Mouse (Mus musculus) embryonic facial prominence, embryonic 15.5 days (tissue): ENCODE data around the gene Tas1r3. TPM values are rescaled to one million over a fixed set of nuclear protein-coding genes. Genes with fewer than 3 reads are reported as not detected.

Experiments used
- ATAC-seq: fragments of 200-750 bp; cut with Nextera tagmentation; 2 replicates; pipeline ENCODE4 v1.8.0; 2017; ENCODE audit warnings: low read depth, moderate TSS enrichment; ENCODE audit not compliant: insufficient number of reproducible peaks, low FRiP score, low TSS enrichment
- H3K27ac ChIP-seq: fragments of 300-500 bp; sonication (generic); replicated peaks from 2 replicates; pipeline ENCODE4 v1.5.1; 2015; ENCODE audit warnings: mild to moderate bottlenecking, inconsistent platforms
- H3K27me3 ChIP-seq: fragments of 300-500 bp; sonication (generic); 2 replicates; pipeline ENCODE4 v1.6.1; 2015; ENCODE audit warnings: inconsistent platforms
- H3K36me3 ChIP-seq: fragments of 300-500 bp; sonication (generic); 2 replicates; pipeline ENCODE4 v1.6.1; 2015; ENCODE audit warnings: mild to moderate bottlenecking, inconsistent platforms
- H3K4me1 ChIP-seq: fragments of 300-500 bp; sonication (generic); 2 replicates; pipeline ENCODE4 v1.6.1; 2015; ENCODE audit warnings: inconsistent platforms
- H3K4me2 ChIP-seq: fragments of 300-500 bp; sonication (generic); replicated peaks from 2 replicates; pipeline ENCODE4 v1.6.1; 2015; ENCODE audit warnings: mild to moderate bottlenecking, inconsistent platforms
- H3K4me3 ChIP-seq: fragments of 300-500 bp; sonication (generic); replicated peaks from 2 replicates; pipeline ENCODE4 v1.5.1; 2015; ENCODE audit warnings: mild to moderate bottlenecking, inconsistent platforms
- H3K9ac ChIP-seq: fragments of 300-500 bp; sonication (generic); 2 replicates; pipeline ENCODE4 v1.6.1; 2015; ENCODE audit warnings: inconsistent platforms
- H3K9me3 ChIP-seq: fragments of 300-500 bp; sonication (generic); replicated peaks from 2 replicates; pipeline ENCODE4 v1.6.1; 2016; ENCODE audit warnings: inconsistent platforms
- WGBS: fragments of 180-500 bp; shearing (Covaris S2); methylation state at CpG from one replicate; pipeline ENCODE4 v1.1.7; 2015; 5-methylcytosine and 5-hydroxymethylcytosine counted together
- polyA plus RNA-seq: library from polyadenylated mRNA; unstranded; fragments of >200 nt; fragmentation: Nextera tagmentation; extraction: Ambion mirVana; gene quantifications from 2 replicates; pipeline ENCODE4 v1.2.1, GENCODE M21; 2015

Gene Tas1r3
- polyA plus RNA-seq, 1 experiment from 2014 or later: 0.48 TPM

DNA sequence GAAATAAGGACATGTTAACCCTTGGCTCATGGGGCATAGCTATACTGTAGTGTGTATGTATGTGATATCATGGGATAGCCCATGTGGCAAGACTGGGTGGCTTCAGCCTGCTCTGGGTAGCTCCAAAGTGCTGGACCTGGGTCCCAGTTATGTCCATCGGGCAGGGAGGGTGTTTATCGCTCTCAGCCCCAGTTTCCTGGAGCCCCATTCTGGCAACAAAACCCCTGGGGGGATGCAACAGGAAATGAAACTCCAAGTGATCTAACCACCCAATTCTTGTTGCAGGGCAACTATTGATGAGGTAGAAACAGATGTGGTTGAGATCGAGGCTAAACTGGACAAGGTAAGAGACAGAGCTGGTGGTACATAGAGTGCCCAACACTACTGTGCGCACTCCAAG, 32.7 kb upstream of the Tas1r3 start:
- H3K27me3 ChIP-seq: no peaks in the 10 kb centered on the region
- H3K36me3 ChIP-seq: peaks cover 45% of the 10 kb centered on the region
- H3K4me1 ChIP-seq: peaks cover 33% of the 10 kb centered on the region
- WGBS: 87% methylated on average over 4 of the region's 4 CpGs
- no peaks in the 10 kb centered on the region for H3K9me3 ChIP-seq
- no peak overlapping the region for H3K9ac ChIP-seq
- no peak overlapping the region for H3K27ac ChIP-seq
- no peak overlapping the region for H3K4me3 ChIP-seq
- H3K4me2 ChIP-seq: no peak overlapping the region
- no peak for ATAC-seq

DNA sequence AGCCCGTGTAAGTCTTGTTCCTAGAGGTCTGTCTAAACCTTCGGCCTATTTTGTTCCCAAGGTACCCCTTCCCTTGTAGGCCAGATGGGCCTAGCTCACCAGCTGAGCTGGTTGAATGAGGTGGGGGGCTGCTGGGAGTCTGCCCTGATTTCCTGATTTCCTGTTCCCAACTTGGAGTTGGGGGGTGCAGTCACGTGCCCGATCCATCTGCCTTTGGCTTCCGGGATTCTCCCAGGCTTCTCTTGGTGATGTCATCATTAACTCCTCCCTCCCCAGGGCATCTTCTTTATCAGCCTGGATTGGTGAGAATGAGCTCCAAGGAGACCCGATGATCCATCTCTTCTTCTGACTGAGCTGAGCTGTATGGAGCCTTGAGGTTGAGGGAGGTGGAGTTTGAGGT, 32.1 kb upstream of the Tas1r3 start:
- Histone ChIP-seq H3K36me3 (peaks cover 39% of the 10 kb centered on the region), H3K4me2 (peak overlapping the region; percentile 94)

DNA sequence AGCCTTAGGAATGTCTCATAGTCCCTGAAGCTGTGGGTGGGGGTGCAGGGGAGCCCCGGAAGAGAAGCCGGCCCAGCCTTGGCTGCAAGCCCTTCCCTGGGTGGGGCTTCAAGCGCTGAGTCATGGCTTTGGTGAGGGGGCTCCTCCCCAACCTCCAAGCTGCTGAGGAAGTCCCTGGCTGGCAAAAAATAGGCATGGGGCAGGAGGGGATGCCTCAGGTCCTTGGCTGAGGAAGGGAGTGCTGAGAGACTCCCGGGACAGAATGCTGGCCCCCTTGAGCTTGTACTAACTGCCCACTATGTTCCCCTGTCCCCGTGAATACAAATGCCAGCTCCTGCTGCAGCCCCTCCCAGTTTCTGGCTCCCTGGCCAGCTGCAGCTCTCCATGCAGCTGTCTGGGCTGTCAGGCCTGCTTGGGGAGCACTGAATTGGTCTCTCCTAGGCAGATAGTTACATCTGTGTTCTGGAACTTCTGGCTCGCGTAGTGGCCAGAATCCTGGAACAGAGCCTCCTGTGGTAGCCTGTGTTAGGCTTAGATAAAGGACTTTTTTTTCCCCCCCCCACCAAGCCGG, 31.2 kb upstream of the Tas1r3 start:
- Histone ChIP-seq H3K4me1 (peaks cover 43% of the 10 kb centered on the region), H3K27me3 (no peaks in the 10 kb centered on the region), H3K9me3 (no peaks in the 10 kb centered on the region), H3K27ac (peak overlapping the region; percentile 58), H3K36me3 (peaks cover 34% of the 10 kb centered on the region), H3K9ac (peak overlapping the region; percentile 3; the same call in 1 of the 2 replicates), H3K4me2 (peak overlapping the region; percentile 94), H3K4me3 (peak overlapping the region; percentile 90)
- 17% methylated on average over 8 of the region's 8 CpGs for WGBS
- no peak for ATAC-seq

More for the DNA sequence above, 32.1 kb upstream of the Tas1r3 start:
- Histone ChIP-seq H3K4me3 (no peak overlapping the region), H3K4me1 (peaks cover 39% of the 10 kb centered on the region), H3K9ac (no peak overlapping the region), H3K9me3 (no peaks in the 10 kb centered on the region), H3K27me3 (no peaks in the 10 kb centered on the region), H3K27ac (peak overlapping the region; percentile 58; the same call in 1 of the 2 replicates)
- no peak for ATAC-seq
- 32% methylated on average over 6 of the region's 6 CpGs for WGBS

DNA sequence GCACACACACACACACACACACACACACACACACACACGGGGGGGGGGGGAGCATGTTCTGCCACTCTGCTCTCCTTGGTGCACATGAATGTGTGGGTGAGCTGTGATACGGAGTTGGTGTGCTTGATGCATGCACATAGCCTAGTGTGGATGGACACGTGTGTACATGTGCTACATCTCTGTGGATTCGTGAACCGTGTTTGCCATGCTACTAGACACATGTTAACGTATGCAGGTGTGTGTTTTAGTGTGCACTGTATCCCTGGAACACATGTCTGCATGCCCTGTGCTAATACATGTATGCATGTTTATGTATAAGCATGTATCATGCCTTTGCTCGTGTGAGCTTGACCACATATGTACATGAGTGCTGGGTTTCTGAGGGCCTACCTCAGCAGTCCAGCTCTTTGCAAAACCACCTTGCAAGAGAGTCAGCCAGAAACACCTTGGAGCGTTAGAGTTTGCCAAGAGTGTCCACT, 30.1 kb upstream of the Tas1r3 start:
- peak overlapping the region; percentile 90 for H3K4me3 ChIP-seq
- no peak overlapping the region for H3K9ac ChIP-seq
- peaks cover 34% of the 10 kb centered on the region for H3K36me3 ChIP-seq
- ATAC-seq: no peak
- peaks cover 43% of the 10 kb centered on the region for H3K4me1 ChIP-seq
- no peak overlapping the region for H3K27ac ChIP-seq
- H3K9me3 ChIP-seq: no peaks in the 10 kb centered on the region
- peak overlapping the region; percentile 94 for H3K4me2 ChIP-seq
- H3K27me3 ChIP-seq: no peaks in the 10 kb centered on the region
- WGBS: 61% methylated on average over 8 of the region's 8 CpGs

DNA sequence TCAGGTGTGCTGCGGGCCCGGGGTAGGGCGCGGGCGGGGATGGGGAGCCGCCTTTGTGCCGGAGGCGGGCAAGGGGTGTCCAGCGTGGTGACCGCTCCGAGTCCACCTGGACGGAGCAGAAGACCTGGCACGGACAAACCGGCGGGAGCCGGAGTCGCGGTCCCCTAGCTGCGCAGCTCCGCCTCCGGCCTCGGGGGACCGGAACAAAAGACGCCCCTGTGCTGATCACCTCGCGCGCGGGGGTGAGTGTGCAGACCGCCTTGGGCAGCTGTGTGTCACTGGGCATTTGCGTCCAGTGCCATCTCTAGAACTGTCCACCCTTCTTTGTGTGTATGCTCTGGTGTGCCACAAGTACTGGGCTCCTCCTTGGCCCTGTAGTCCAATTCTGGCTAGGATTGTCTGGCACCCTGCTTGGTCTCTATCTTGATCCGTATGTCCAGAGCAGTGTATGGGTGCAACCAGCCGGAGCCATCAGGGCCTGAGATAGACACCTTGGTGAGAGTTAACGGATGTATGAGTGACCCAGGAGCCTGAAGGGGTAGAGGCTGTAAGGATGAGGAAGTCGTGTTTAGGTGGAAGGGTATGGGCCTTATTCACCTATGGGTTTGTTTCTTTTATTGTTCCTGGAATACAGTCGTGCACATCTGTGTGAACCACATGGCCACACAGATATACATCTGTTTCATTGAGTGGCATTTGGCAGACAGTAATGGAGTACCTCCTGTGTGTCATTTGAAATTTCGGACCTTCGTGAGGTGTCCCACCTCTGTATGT, 29.5 kb upstream of the Tas1r3 start:
- no peaks in the 10 kb centered on the region for H3K9me3 ChIP-seq
- peaks cover 43% of the 10 kb centered on the region for H3K4me1 ChIP-seq
- H3K27me3 ChIP-seq: no peaks in the 10 kb centered on the region
- H3K36me3 ChIP-seq: peaks cover 36% of the 10 kb centered on the region
- peak overlapping the region; percentile 98 for H3K27ac ChIP-seq
- peak; percentile 3; the same call in 1 of the 2 replicates for ATAC-seq
- WGBS: 4% methylated on average over 37 of the region's 37 CpGs
- H3K4me3 ChIP-seq: peak overlapping the region; percentile 90
- H3K9ac ChIP-seq: peak overlapping the region; percentile 95
- peak overlapping the region; percentile 94 for H3K4me2 ChIP-seq

DNA sequence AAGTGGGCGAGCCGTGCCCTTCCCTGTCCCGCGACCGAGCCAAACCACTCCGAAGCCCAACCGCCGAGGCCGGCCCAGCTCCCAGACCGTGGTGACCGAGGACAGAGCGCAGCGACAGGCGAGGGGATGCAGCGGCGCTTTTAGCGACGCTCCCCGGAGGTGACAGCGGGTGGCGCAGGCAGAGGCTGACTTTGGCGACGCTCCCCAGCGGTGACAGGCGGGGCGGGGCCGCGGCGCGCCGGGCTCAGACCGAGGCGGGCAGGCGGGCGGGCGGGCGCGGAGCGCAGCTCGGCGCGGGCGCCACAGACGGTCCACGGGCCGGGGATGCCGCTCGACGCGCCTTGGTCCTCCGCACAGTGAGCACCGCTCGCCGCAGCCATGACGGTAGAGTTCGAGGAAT, 28.9 kb upstream of the Tas1r3 start:
- peak overlapping the region; percentile 94 for H3K4me2 ChIP-seq
- ATAC-seq: peak; percentile 91
- no peaks in the 10 kb centered on the region for H3K9me3 ChIP-seq
- no peaks in the 10 kb centered on the region for H3K27me3 ChIP-seq
- H3K4me3 ChIP-seq: peak overlapping the region; percentile 90
- H3K27ac ChIP-seq: peak overlapping the region; percentile 98
- H3K36me3 ChIP-seq: peaks cover 41% of the 10 kb centered on the region
- under 1% methylated on average over 56 of the region's 56 CpGs for WGBS
- peaks cover 43% of the 10 kb centered on the region for H3K4me1 ChIP-seq
- peak overlapping the region; percentile 95 for H3K9ac ChIP-seq

DNA sequence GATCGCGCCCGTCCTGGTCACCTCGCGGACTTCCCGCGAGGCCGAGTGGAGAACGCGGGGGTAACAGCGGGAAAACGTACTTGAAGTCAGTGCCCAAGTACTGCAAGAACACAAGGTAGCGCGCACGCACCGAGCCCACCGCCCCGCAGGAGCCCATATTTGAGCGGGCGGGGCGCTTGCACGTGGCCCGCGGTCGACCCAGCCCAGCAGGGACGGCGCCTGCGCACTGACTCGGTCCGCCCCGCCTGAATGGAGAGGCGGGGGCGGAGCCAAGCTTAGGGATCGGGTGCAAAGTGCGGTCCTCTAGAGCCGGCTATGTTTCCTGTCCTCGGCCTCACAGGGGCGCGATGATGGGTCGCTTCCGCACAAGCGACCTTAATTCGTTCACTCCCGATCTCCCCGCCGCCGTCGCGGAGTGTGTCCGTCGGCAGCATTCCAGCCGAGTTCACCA, 28.4 kb upstream of the Tas1r3 start, which contains the start of the genes Pusl1 and Acap3:
Gene Pusl1 (minus strand): TSS at position 231 of the 451 bp plus-strand sequence.
Gene Acap3 (plus strand): TSS at position 272 of the 451 bp plus-strand sequence.
- Histone ChIP-seq H3K36me3 (peaks cover 41% of the 10 kb centered on the region), H3K4me1 (peaks cover 43% of the 10 kb centered on the region), H3K4me2 (peak within 1 kb of the TSS; percentile 94), H3K9me3 (no peaks in the 10 kb centered on the region), H3K27ac (peak within 1 kb of the TSS; percentile 98), H3K9ac (peak within 1 kb of the TSS; percentile 95), H3K27me3 (no peaks in the 10 kb centered on the region), H3K4me3 (peak within 1 kb of the TSS; percentile 90)
- under 1% methylated on average over 52 of the region's 52 CpGs for WGBS
- ATAC-seq: peak; percentile 92

DNA sequence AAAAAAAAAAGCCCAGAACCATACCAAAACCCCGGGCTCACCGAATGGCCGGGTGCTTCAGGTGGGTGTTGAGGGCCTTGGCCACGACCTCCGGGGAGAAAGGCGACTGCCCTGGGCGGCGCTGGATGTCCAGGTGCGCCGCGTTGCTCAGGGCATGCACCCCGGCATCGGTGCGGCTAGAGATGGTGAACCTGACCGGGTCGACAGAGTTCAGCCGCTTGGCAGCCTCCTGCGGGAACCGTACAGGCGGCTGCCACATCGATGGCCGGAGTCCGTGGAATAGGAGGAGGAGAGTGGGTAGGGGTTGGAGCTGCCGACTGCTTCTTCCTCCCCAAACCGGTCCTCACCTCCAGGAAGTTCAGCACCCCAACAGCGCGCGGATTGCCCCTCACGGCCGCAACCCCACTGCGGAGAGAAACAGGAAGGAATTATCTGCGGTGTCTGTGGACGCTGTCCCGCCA, 27.9 kb upstream of the Tas1r3 start:
- no peaks in the 10 kb centered on the region for H3K9me3 ChIP-seq
- H3K4me1 ChIP-seq: peaks cover 43% of the 10 kb centered on the region
- peak overlapping the region; percentile 98; the same call in 1 of the 2 replicates for H3K27ac ChIP-seq
- H3K4me2 ChIP-seq: peak overlapping the region; percentile 94
- WGBS: under 1% methylated on average over 34 of the region's 34 CpGs
- no peaks in the 10 kb centered on the region for H3K27me3 ChIP-seq
- H3K9ac ChIP-seq: peak overlapping the region; percentile 95
- peaks cover 41% of the 10 kb centered on the region for H3K36me3 ChIP-seq
- no peak for ATAC-seq
- peak overlapping the region; percentile 90 for H3K4me3 ChIP-seq

DNA sequence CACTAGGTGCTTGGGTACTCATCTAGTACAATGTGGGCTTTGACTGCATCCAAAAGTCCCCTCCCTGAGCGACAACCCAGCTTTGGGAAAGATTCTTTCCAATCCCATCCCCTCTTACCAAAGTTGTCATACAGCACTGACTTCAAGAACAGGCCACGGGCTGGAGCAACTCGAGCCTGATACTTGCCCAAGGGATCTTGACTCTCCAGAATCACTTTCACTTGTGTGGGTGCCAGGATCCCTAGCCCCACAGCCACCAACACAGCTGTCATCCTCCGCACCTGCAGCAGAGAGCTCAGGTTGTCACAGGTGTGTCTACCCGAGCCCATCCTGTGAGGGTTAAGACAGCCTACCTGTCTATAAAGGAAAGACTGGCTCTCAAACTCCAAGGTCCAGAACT, 26.2 kb upstream of the Tas1r3 start:
- Histone ChIP-seq H3K4me1 (peaks cover 30% of the 10 kb centered on the region), H3K9ac (no peak overlapping the region), H3K4me3 (no peak overlapping the region), H3K36me3 (peaks cover 50% of the 10 kb centered on the region), H3K27me3 (no peaks in the 10 kb centered on the region), H3K4me2 (no peak overlapping the region), H3K9me3 (no peaks in the 10 kb centered on the region), H3K27ac (no peak overlapping the region)
- ATAC-seq: no peak
- WGBS: 80% methylated on average over 5 of the region's 5 CpGs

DNA sequence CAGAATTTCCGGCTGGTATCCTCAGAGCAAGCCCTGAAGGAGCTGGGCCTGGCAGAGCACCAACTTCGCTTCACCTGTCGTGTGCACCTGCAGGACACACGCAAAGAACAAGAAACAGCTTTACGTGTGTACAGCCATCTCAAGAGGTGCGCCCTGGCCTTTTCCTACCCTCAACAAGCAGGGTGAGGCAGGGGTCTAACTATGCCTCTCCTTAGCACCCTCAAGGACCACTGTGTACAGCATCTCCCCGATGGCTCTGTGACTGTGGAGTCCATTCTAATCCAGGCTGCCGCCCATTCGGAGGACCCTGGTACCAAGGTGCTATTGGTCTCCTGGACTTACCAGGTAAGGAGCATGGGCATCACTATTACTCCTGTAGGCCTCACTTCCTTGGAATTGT, 25.0 kb upstream of the Tas1r3 start:
- no peak overlapping the region for H3K4me2 ChIP-seq
- no peak overlapping the region for H3K27ac ChIP-seq
- ATAC-seq: no peak
- no peak overlapping the region for H3K9ac ChIP-seq
- no peaks in the 10 kb centered on the region for H3K27me3 ChIP-seq
- no peak overlapping the region for H3K4me3 ChIP-seq
- H3K36me3 ChIP-seq: peaks cover 50% of the 10 kb centered on the region
- 86% methylated on average over 9 of the region's 9 CpGs for WGBS
- peaks cover 19% of the 10 kb centered on the region for H3K4me1 ChIP-seq
- no peaks in the 10 kb centered on the region for H3K9me3 ChIP-seq

DNA sequence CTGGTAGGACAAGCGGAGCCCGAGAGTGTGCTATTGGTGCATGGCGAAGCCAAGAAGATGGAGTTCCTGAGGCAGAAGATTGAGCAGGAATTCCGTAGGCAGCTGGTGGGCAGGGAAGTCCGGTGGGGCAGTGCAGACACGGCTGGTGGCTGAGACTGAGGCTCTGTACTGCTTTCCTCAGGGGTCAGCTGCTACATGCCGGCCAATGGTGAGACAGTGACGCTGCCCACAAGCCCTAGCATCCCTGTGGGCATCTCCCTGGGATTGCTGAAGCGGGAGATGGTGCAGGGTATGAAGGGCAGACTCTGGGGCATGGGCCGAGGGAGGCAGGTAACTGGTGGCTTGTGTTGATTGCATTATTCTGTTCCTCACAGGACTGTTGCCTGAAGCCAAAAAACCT, 24.5 kb upstream of the Tas1r3 start:
- H3K4me3 ChIP-seq: no peak overlapping the region
- WGBS: 87% methylated on average over 10 of the region's 10 CpGs
- H3K9ac ChIP-seq: no peak overlapping the region
- peaks cover 50% of the 10 kb centered on the region for H3K36me3 ChIP-seq
- no peak for ATAC-seq
- no peaks in the 10 kb centered on the region for H3K9me3 ChIP-seq
- H3K27me3 ChIP-seq: no peaks in the 10 kb centered on the region
- H3K4me2 ChIP-seq: no peak overlapping the region
- H3K4me1 ChIP-seq: peaks cover 14% of the 10 kb centered on the region
- H3K27ac ChIP-seq: no peak overlapping the region
